Mouse (Mus musculus): Measurements from ENCODE around the gene Map3k21.

- TF ChIP-seq CTCF (IDR thresholded peaks at IDR 0.05; ENCODE audit: insufficient read depth, low read depth, low read length) (no peak), POLR2A (IDR thresholded peaks at IDR 0.05; ENCODE audit: insufficient read depth, low read depth, low read length) (no peak)
Measured at GRCm38 (mm10) chr8:125987996-125988395, 77.7 kb downstream of the Map3k21 start.

Data from olfactory bulb, adult 2 months (tissue).